Mouse (Mus musculus): ENCODE measurements around the gene Tgm2. TPM values are rescaled to one million over a fixed set of nuclear protein-coding genes. Genes with fewer than 3 reads are reported as not detected.

Tgm2 gene
- polyA plus RNA-seq, 1 experiment from 2014 or later, result 56.0 TPM

DNA sequence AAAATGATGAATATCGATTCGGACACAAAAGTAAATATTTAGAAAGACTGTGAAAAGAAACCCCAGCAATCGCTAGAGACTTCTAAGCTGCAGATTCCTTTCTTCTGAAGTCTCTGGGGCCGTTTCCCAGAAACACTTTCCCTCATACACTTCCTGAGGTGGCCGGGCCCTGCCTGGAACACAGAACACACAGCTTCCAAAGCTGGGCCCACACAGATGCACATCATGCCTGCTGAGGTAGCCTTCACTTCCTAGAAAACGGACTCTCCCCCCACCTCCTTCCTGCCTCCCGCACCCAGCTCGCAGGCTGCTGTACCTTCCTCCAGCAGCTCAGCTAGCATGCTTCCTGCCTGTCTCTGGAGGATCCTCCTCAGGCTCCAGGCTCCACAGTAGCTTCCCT, 36.7 kb downstream of the Tgm2 start:
- Histone ChIP-seq H3K27ac (ENCODE audit: low read length) (peak overlapping the region; percentile 93), H3K4me2 (replicated peaks; ENCODE audit: low read depth, low read length) (no peak overlapping the region), H3K4me1 (ENCODE audit: control insufficient read depth, insufficient read depth, low read length) (peaks cover 43% of the 10 kb centered on the region), H3K36me3 (ENCODE audit: control insufficient read depth, insufficient read depth, low read length) (no peaks in the 10 kb centered on the region), H3K27me3 (ENCODE audit: control insufficient read depth, insufficient read depth, low read length) (no peaks in the 10 kb centered on the region), H3K4me3 (ENCODE audit: low read depth, low read length) (no peak overlapping the region), H3K9me3 (ENCODE audit: control insufficient read depth, low read depth, low read length) (no peaks in the 10 kb centered on the region), H3K9ac (replicated peaks; ENCODE audit: low read depth, low read length) (no peak overlapping the region)
- WGBS, result 8% methylated on average over 8 of the region's 8 CpGs
- ATAC-seq (ENCODE audit: insufficient number of reproducible peaks, insufficient read depth, low FRiP score, low read depth), result no peak

DNA sequence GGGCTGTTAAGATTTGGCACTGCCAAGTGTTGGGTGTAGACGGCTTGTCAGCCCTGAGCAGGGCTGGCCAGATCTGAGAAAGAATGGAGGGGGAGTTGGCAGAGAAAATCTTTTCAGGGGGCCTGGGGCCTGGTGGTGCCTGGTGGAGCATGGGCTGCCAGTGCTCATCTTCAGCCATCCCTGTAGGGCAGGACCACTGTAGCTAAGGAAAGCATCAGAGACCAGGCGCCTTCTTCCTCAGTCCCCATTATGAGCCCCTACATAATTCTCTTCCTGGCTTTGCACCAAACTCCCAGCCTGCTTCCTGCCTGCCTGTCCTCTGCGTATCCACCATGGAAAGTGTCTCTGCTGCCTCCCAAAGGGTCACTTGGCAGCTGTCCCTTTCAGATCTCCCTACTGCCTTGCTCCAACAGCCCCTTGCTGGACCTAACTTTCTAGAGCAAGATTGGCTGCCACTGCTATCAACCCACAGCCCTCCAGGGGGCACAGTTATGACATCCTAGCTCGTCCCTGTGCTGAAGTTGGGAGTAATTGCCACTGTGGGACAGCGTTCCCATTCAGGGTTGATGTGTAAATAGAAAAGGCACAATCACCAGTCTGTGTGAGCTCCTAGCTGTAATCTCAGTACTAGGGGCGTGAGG, 39.2 kb downstream of the Tgm2 start:
- Histone ChIP-seq H3K4me3 (ENCODE audit: low read depth, low read length) (no peak overlapping the region), H3K36me3 (ENCODE audit: control insufficient read depth, insufficient read depth, low read length) (no peaks in the 10 kb centered on the region), H3K4me2 (replicated peaks; ENCODE audit: low read depth, low read length) (no peak overlapping the region), H3K9me3 (ENCODE audit: control insufficient read depth, low read depth, low read length) (no peaks in the 10 kb centered on the region), H3K27me3 (ENCODE audit: control insufficient read depth, insufficient read depth, low read length) (no peaks in the 10 kb centered on the region), H3K27ac (ENCODE audit: low read length) (peak overlapping the region; percentile 73), H3K9ac (replicated peaks; ENCODE audit: low read depth, low read length) (no peak overlapping the region), H3K4me1 (ENCODE audit: control insufficient read depth, insufficient read depth, low read length) (peaks cover 32% of the 10 kb centered on the region)
- WGBS, result 19% methylated on average over 6 of the region's 6 CpGs
- peak; percentile 75 for ATAC-seq (ENCODE audit: insufficient number of reproducible peaks, insufficient read depth, low FRiP score, low read depth)

- Histone ChIP-seq H3K27me3 (ENCODE audit: control insufficient read depth, insufficient read depth, low read length) (no peaks in the 10 kb centered on the region), H3K27ac (ENCODE audit: low read length) (no peak overlapping the region), H3K36me3 (ENCODE audit: control insufficient read depth, insufficient read depth, low read length) (no peaks in the 10 kb centered on the region), H3K4me3 (ENCODE audit: low read depth, low read length) (no peak overlapping the region), H3K4me2 (replicated peaks; ENCODE audit: low read depth, low read length) (no peak overlapping the region), H3K9ac (replicated peaks; ENCODE audit: low read depth, low read length) (no peak overlapping the region), H3K4me1 (ENCODE audit: control insufficient read depth, insufficient read depth, low read length) (peaks cover 32% of the 10 kb centered on the region), H3K9me3 (ENCODE audit: control insufficient read depth, low read depth, low read length) (no peaks in the 10 kb centered on the region)
- 86% methylated on average over 6 of the region's 6 CpGs for WGBS
- no peak for ATAC-seq (ENCODE audit: insufficient number of reproducible peaks, insufficient read depth, low FRiP score, low read depth)
Measured at GRCm38 (mm10) chr2:158105605-158106004, 40.6 kb downstream of the Tgm2 start.

- Histone ChIP-seq H3K4me1 (ENCODE audit: control insufficient read depth, insufficient read depth, low read length) (peaks cover 33% of the 10 kb centered on the region), H3K4me3 (ENCODE audit: low read depth, low read length) (no peak overlapping the region), H3K27me3 (ENCODE audit: control insufficient read depth, insufficient read depth, low read length) (no peaks in the 10 kb centered on the region), H3K27ac (ENCODE audit: low read length) (no peak overlapping the region), H3K9me3 (ENCODE audit: control insufficient read depth, low read depth, low read length) (no peaks in the 10 kb centered on the region), H3K36me3 (ENCODE audit: control insufficient read depth, insufficient read depth, low read length) (no peaks in the 10 kb centered on the region), H3K9ac (replicated peaks; ENCODE audit: low read depth, low read length) (no peak overlapping the region), H3K4me2 (replicated peaks; ENCODE audit: low read depth, low read length) (no peak overlapping the region)
- WGBS, result 82% methylated on average over 6 of the region's 6 CpGs
- no peak for ATAC-seq (ENCODE audit: insufficient number of reproducible peaks, insufficient read depth, low FRiP score, low read depth)
Measured at GRCm38 (mm10) chr2:158104966-158105365, 41.3 kb downstream of the Tgm2 start.

- no peak for ATAC-seq (ENCODE audit: insufficient number of reproducible peaks, insufficient read depth, low FRiP score, low read depth)
- no peak overlapping the region for H3K27ac ChIP-seq (ENCODE audit: low read length)
- no peak overlapping the region for H3K4me2 ChIP-seq (replicated peaks; ENCODE audit: low read depth, low read length)
- no peaks in the 10 kb centered on the region for H3K27me3 ChIP-seq (ENCODE audit: control insufficient read depth, insufficient read depth, low read length)
- no peaks in the 10 kb centered on the region for H3K9me3 ChIP-seq (ENCODE audit: control insufficient read depth, low read depth, low read length)
- peaks cover 15% of the 10 kb centered on the region for H3K4me1 ChIP-seq (ENCODE audit: control insufficient read depth, insufficient read depth, low read length)
- H3K4me3 ChIP-seq (ENCODE audit: low read depth, low read length), result no peak overlapping the region
- 78% methylated on average over 5 of the region's 5 CpGs for WGBS
- H3K9ac ChIP-seq (replicated peaks; ENCODE audit: low read depth, low read length), result no peak overlapping the region
- no peaks in the 10 kb centered on the region for H3K36me3 ChIP-seq (ENCODE audit: control insufficient read depth, insufficient read depth, low read length)
Measured at GRCm38 (mm10) chr2:158101768-158102167, 44.5 kb downstream of the Tgm2 start.

DNA sequence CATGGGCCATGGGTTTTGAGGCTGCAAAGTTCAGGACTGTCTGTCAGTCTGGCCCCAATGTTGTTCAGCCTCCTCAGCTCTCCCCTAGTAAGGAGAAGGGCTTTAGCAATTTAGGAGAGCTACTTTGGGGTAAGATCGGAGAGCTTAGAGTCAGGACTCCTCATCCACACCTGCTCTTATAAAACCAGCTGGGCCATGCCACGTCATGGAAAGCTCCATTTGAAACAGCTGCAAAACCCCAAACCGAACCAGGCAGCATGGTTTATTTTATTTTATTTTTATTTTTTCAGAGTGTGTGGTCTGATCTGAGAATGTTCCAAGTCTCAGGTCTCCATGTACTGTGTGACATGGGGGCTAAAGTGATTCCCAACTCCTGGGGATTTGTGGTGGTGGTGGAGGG, 46.7 kb downstream of the Tgm2 start:
- Histone ChIP-seq H3K4me3 (ENCODE audit: low read depth, low read length) (no peak overlapping the region), H3K27ac (ENCODE audit: low read length) (peak overlapping the region; percentile 40; the same call in 1 of the 2 replicates)

GRCm38 (mm10) chr2:158098730-158099129, 47.5 kb downstream of the Tgm2 start:
- H3K4me2 ChIP-seq (replicated peaks; ENCODE audit: low read depth, low read length), result no peak overlapping the region
- no peaks in the 10 kb centered on the region for H3K36me3 ChIP-seq (ENCODE audit: control insufficient read depth, insufficient read depth, low read length)
- H3K9ac ChIP-seq (replicated peaks; ENCODE audit: low read depth, low read length), result no peak overlapping the region
- no peak overlapping the region for H3K27ac ChIP-seq (ENCODE audit: low read length)
- no peak for ATAC-seq (ENCODE audit: insufficient number of reproducible peaks, insufficient read depth, low FRiP score, low read depth)
- H3K4me1 ChIP-seq (ENCODE audit: control insufficient read depth, insufficient read depth, low read length), result peaks cover 31% of the 10 kb centered on the region
- H3K9me3 ChIP-seq (ENCODE audit: control insufficient read depth, low read depth, low read length), result no peaks in the 10 kb centered on the region
- H3K27me3 ChIP-seq (ENCODE audit: control insufficient read depth, insufficient read depth, low read length), result no peaks in the 10 kb centered on the region
- no peak overlapping the region for H3K4me3 ChIP-seq (ENCODE audit: low read depth, low read length)
- 79% methylated on average over 5 of the region's 5 CpGs for WGBS

More for the DNA sequence above, 46.7 kb downstream of the Tgm2 start:
- no peak overlapping the region for H3K9ac ChIP-seq (replicated peaks; ENCODE audit: low read depth, low read length)
- no peak for ATAC-seq (ENCODE audit: insufficient number of reproducible peaks, insufficient read depth, low FRiP score, low read depth)
- WGBS, result 52% methylated on average over 3 of the region's 3 CpGs
- H3K4me2 ChIP-seq (replicated peaks; ENCODE audit: low read depth, low read length), result no peak overlapping the region
- no peaks in the 10 kb centered on the region for H3K9me3 ChIP-seq (ENCODE audit: control insufficient read depth, low read depth, low read length)
- H3K36me3 ChIP-seq (ENCODE audit: control insufficient read depth, insufficient read depth, low read length), result no peaks in the 10 kb centered on the region
- no peaks in the 10 kb centered on the region for H3K27me3 ChIP-seq (ENCODE audit: control insufficient read depth, insufficient read depth, low read length)
- peaks cover 23% of the 10 kb centered on the region for H3K4me1 ChIP-seq (ENCODE audit: control insufficient read depth, insufficient read depth, low read length)

- H3K9me3 ChIP-seq (ENCODE audit: control insufficient read depth, low read depth, low read length), result no peaks in the 10 kb centered on the region
- 85% methylated on average over 5 of the region's 5 CpGs for WGBS
- H3K4me3 ChIP-seq (ENCODE audit: low read depth, low read length), result no peak overlapping the region
Measured at GRCm38 (mm10) chr2:158097071-158097470, 49.2 kb downstream of the Tgm2 start.

GRCm38 (mm10) chr2:158094846-158095245, 51.4 kb downstream of the Tgm2 start:
- 46% methylated on average over 5 of the region's 5 CpGs for WGBS
- peaks cover 37% of the 10 kb centered on the region for H3K4me1 ChIP-seq (ENCODE audit: control insufficient read depth, insufficient read depth, low read length)
- H3K4me3 ChIP-seq (ENCODE audit: low read depth, low read length), result no peak overlapping the region
- H3K27ac ChIP-seq (ENCODE audit: low read length), result peak overlapping the region; percentile 91; the same call in 1 of the 2 replicates
- peak; percentile 20; the same call in 1 of the 2 replicates for ATAC-seq (ENCODE audit: insufficient number of reproducible peaks, insufficient read depth, low FRiP score, low read depth)
- H3K9me3 ChIP-seq (ENCODE audit: control insufficient read depth, low read depth, low read length), result no peaks in the 10 kb centered on the region
- H3K36me3 ChIP-seq (ENCODE audit: control insufficient read depth, insufficient read depth, low read length), result no peaks in the 10 kb centered on the region
- peak overlapping the region; percentile 27; the same call in 1 of the 2 replicates for H3K4me2 ChIP-seq (replicated peaks; ENCODE audit: low read depth, low read length)
- no peak overlapping the region for H3K9ac ChIP-seq (replicated peaks; ENCODE audit: low read depth, low read length)
- H3K27me3 ChIP-seq (ENCODE audit: control insufficient read depth, insufficient read depth, low read length), result no peaks in the 10 kb centered on the region

More at GRCm38 (mm10) chr2:158097071-158097470, 49.2 kb downstream of the Tgm2 start:
- Histone ChIP-seq H3K27ac (ENCODE audit: low read length) (no peak overlapping the region), H3K27me3 (ENCODE audit: control insufficient read depth, insufficient read depth, low read length) (no peaks in the 10 kb centered on the region), H3K4me1 (ENCODE audit: control insufficient read depth, insufficient read depth, low read length) (peaks cover 42% of the 10 kb centered on the region), H3K4me2 (replicated peaks; ENCODE audit: low read depth, low read length) (no peak overlapping the region), H3K9ac (replicated peaks; ENCODE audit: low read depth, low read length) (no peak overlapping the region), H3K36me3 (ENCODE audit: control insufficient read depth, insufficient read depth, low read length) (no peaks in the 10 kb centered on the region)
- no peak for ATAC-seq (ENCODE audit: insufficient number of reproducible peaks, insufficient read depth, low FRiP score, low read depth)

Data from stomach, embryonic 14.5 days (tissue).